ENCODE assay signal across 20 mouse cellular contexts in the genomic region with DNA sequence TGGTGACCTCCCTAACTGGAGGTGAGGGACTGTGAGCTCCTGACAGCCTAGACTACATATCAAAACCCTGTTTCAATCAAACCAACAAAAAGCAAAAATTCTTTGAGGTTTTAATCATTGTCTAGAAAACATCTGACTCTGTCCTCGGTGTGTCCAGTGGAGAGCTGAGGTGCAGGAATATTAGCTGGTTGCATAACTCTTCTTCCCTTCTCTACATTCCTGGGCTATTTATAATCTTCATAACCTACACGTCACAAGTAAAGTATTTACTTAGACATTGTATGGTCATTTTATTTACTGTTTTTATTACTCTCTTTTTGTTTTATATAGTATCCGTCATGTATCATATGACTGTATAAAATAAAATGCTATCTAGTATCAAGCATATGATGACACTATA. TPM values are rescaled to one million over a fixed set of nuclear protein-coding genes. Genes with fewer than 3 reads are reported as not detected.
A peak's percentile ranks its signal among the peaks of the same experiment; 100 is the strongest.
DNase-seq lines count a peak whose midpoint lies in the region; ATAC-seq and TF ChIP-seq lines count a peak whose summit lies in the region.
"Had no signal": no experiment of that assay in that cellular context is flagged by ENCODE, and none has a peak within 500 bp of the region (broad histone marks: within the 10 kb centered on the region; RNA-seq: fewer than 3 reads in every experiment).

No protein-coding gene starts in this region.

- no peak overlapping the region; the same call in 1 of the 2 replicates for H3K4me3 ChIP-seq in gastrocnemius, adult 2 months
- peak overlapping the region; percentile 22; the same call in 1 of the 2 replicates for H3K4me3 ChIP-seq in heart, embryonic 16.5 days (ENCODE audit: low read length)
- no peak overlapping the region for H3K4me3 ChIP-seq in lung, embryonic 15.5 days
- H3K4me3 ChIP-seq in myocyte = no peak overlapping the region
- H3K4me3 ChIP-seq: embryonic facial prominence, embryonic 12.5 days; hindbrain, embryonic 13.5 days; limb, embryonic 15.5 days; liver, embryonic 15.5 days; stomach, embryonic 15.5 days had no signal

- no peaks in the 10 kb centered on the region for H3K9me3 ChIP-seq in heart, embryonic 16.5 days (replicated peaks; ENCODE audit: control insufficient read depth, low read length)
- no peaks in the 10 kb centered on the region for H3K9me3 ChIP-seq in lung, embryonic 15.5 days
- H3K9me3 ChIP-seq: embryonic facial prominence, embryonic 12.5 days; hindbrain, embryonic 13.5 days; limb, embryonic 15.5 days; liver, embryonic 15.5 days; stomach, embryonic 15.5 days had no signal

- DNase-seq in gastrocnemius, adult 2 months = no peak
- no peak for DNase-seq in gastrocnemius, postnatal 10 days
- DNase-seq in heart, adult 8-10 months (ENCODE audit: low spot score) = no peak
- no peak for DNase-seq in lung, postnatal 25 days (ENCODE audit: low spot score)
- DNase-seq in layer of hippocampus, adult 18-20 months (ENCODE audit: low spot score in 2 of 2) = no peak
- DNase-seq: cerebellum, adult 9-10 months; retina, postnatal 1 day had no signal

- H3ac ChIP-seq in myocyte (ENCODE audit: control insufficient read depth, insufficient read length) = no peak overlapping the region

- peaks cover 25% of the 10 kb centered on the region for H3K4me1 ChIP-seq in heart, embryonic 16.5 days (ENCODE audit: control insufficient read depth, insufficient read depth, low read length)
- H3K4me1 ChIP-seq in lung, embryonic 15.5 days = peaks cover 22% of the 10 kb centered on the region
- H3K4me1 ChIP-seq: embryonic facial prominence, embryonic 12.5 days; hindbrain, embryonic 13.5 days; stomach, embryonic 15.5 days had no signal

- H3K4me2 ChIP-seq in heart, embryonic 16.5 days (ENCODE audit: low read depth, low read length) = peak overlapping the region; percentile 60
- no peak overlapping the region for H3K4me2 ChIP-seq in lung, embryonic 15.5 days
- H3K4me2 ChIP-seq in myocyte (ENCODE audit: low read depth) = peak overlapping the region; percentile 43
- H3K4me2 ChIP-seq: embryonic facial prominence, embryonic 12.5 days; hindbrain, embryonic 13.5 days; limb, embryonic 15.5 days; liver, embryonic 15.5 days; midbrain, embryonic 11.5 days; stomach, embryonic 15.5 days had no signal

- WGBS in heart, embryonic 16.5 days = 43% methylated on average over 3 of the region's 3 CpGs
- 58% methylated on average over 3 of the region's 3 CpGs for WGBS in lung, embryonic 15.5 days

- H3K36me3 ChIP-seq in heart, embryonic 16.5 days (ENCODE audit: control insufficient read depth, insufficient read depth) = peaks cover 6% of the 10 kb centered on the region
- no peaks in the 10 kb centered on the region for H3K36me3 ChIP-seq in lung, embryonic 15.5 days
- no peaks in the 10 kb centered on the region for H3K36me3 ChIP-seq in myocyte (ENCODE audit: control insufficient read depth, insufficient read depth)
- H3K36me3 ChIP-seq: liver, embryonic 15.5 days; stomach, embryonic 15.5 days had no signal

- H3K27ac ChIP-seq in gastrocnemius, adult 2 months = peak overlapping the region; percentile 88
- peak overlapping the region; percentile 94 for H3K27ac ChIP-seq in heart, embryonic 16.5 days (ENCODE audit: low read length)
- H3K27ac ChIP-seq in lung, embryonic 15.5 days = peak overlapping the region; percentile 84; the same call in 1 of the 2 replicates
- H3K27ac ChIP-seq: embryonic facial prominence, embryonic 12.5 days; hindbrain, embryonic 13.5 days; liver, embryonic 15.5 days had no signal

- ATAC-seq in heart, embryonic 16.5 days (replicated peaks; ENCODE audit: extremely low read depth, insufficient read depth, low FRiP score) = peak; percentile 68; the same call in 1 of the 2 replicates
- ATAC-seq in lung, embryonic 15.5 days (ENCODE audit: borderline replicate concordance, extremely low read depth, low FRiP score, low TSS enrichment) = no peak
- ATAC-seq: inflammation-experienced regulatory T-cells, adult 6 months had no signal

- intact Hi-C loops in gastrocnemius, adult 2 months (cut with DNase I) = no loop called here

- H3K9ac ChIP-seq in heart, embryonic 16.5 days (ENCODE audit: low read length) = peak overlapping the region; percentile 55
- H3K9ac ChIP-seq in lung, embryonic 15.5 days = no peak overlapping the region
- H3K9ac ChIP-seq: embryonic facial prominence, embryonic 12.5 days; hindbrain, embryonic 13.5 days; limb, embryonic 15.5 days; liver, embryonic 15.5 days; stomach, embryonic 15.5 days had no signal

- H3K79me2 ChIP-seq in myocyte (ENCODE audit: control insufficient read depth, insufficient read depth) = no peaks in the 10 kb centered on the region

- TF ChIP-seq POLR2A in myocyte (IDR thresholded peaks at IDR 0.05; ENCODE audit: insufficient read length, low read depth) = no peak

- no peak for TF ChIP-seq CTCF in gastrocnemius, adult 2 months (IDR thresholded peaks at IDR 0.05)

- H3K27me3 ChIP-seq in heart, embryonic 16.5 days (ENCODE audit: control insufficient read depth, insufficient read depth, low read length) = no peaks in the 10 kb centered on the region
- H3K27me3 ChIP-seq in lung, embryonic 15.5 days = no peaks in the 10 kb centered on the region
- no peaks in the 10 kb centered on the region for H3K27me3 ChIP-seq in myocyte (ENCODE audit: control insufficient read depth, insufficient read depth, insufficient read length)
- H3K27me3 ChIP-seq: embryonic facial prominence, embryonic 12.5 days; hindbrain, embryonic 13.5 days; limb, embryonic 15.5 days; liver, embryonic 15.5 days; stomach, embryonic 15.5 days had no signal

TF ChIP-seq in myocyte, 11 proteins besides CTCF, POLR2A, EP300 and RAD21:
- TF ChIP-seq CEBPB (IDR thresholded peaks at IDR 0.05; ENCODE audit: insufficient read depth, poor library complexity, severe bottlenecking) (peak; percentile 72), REST (IDR thresholded peaks at IDR 0.05; ENCODE audit: insufficient read depth, insufficient read length) (no peak)
TF ChIP-seq in myocyte: peak in this region for 1.

RNA-seq across cellular contexts. Expression of a gene that starts 31.3 kb away (rescaled TPM):
- total RNA-seq in gastrocnemius, adult 2 months (2021) = 1 to 10 TPM; 4.9 to 6.3 TPM
- total RNA-seq in gastrocnemius, postnatal 10 days (2021) = 1 to 10 TPM; 8.3 to 8.5 TPM
- polyA plus RNA-seq in heart, embryonic 16.5 days (2015; fragmentation: Nextera tagmentation; extraction: Ambion mirVana) = 3.8 and 4.5 TPM in 2 replicates
- 10 to 100 TPM; 11.3 to 26.0 (median 18.6) TPM for total RNA-seq in heart, adult 8-10 months (2022)
- 7.0 and 7.6 TPM in 2 replicates for polyA plus RNA-seq in lung, embryonic 15.5 days (2015; fragmentation: Nextera tagmentation; extraction: Ambion mirVana)
- polyA plus RNA-seq in myocyte (2012; fragmentation: generic; extraction: Trizol) = 2.6 TPM
- total RNA-seq in layer of hippocampus, adult 18-20 months (2021) = 10 to 100 TPM; 58.7 to 59.4 TPM

RNA-seq across cellular contexts. Expression of a gene that starts 46.8 kb away (rescaled TPM):
- 1,000 to 10,000 TPM; 2,377 to 3,782 TPM for total RNA-seq in gastrocnemius, adult 2 months (2021)
- 1,000 to 10,000 TPM; 1,648 to 1,795 TPM for total RNA-seq in gastrocnemius, postnatal 10 days (2021)
- polyA plus RNA-seq in heart, embryonic 16.5 days (2015; fragmentation: Nextera tagmentation; extraction: Ambion mirVana) = 12.0 and 14.9 TPM in 2 replicates
- total RNA-seq in heart, adult 8-10 months (2022) = 1 to 10 TPM; 1.1 to 1.6 (median 1.4) TPM
- polyA plus RNA-seq in lung, embryonic 15.5 days (2015; fragmentation: Nextera tagmentation; extraction: Ambion mirVana) = 0.37 and 0.82 TPM in 2 replicates
- 8.6 TPM for polyA plus RNA-seq in myocyte (2012; fragmentation: generic; extraction: Trizol)
- not detected for total RNA-seq in layer of hippocampus, adult 18-20 months (2021)
- total RNA-seq: granulocyte monocyte progenitor cell, adult 5-6 weeks; left cerebral cortex, postnatal 25 days had no signal
- polyA plus RNA-seq: cortical plate, adult 2 months; inflammation-experienced regulatory T-cells, adult 6 months had no signal

RNA-seq across cellular contexts. Expression of a gene that starts 58.6 kb away (rescaled TPM):
- 100 to 1,000 TPM; 142 to 187 TPM for total RNA-seq in gastrocnemius, adult 2 months (2021)
- total RNA-seq in gastrocnemius, postnatal 10 days (2021) = 100 to 1,000 TPM; 238 to 251 TPM
- polyA plus RNA-seq in heart, embryonic 16.5 days (2015; fragmentation: Nextera tagmentation; extraction: Ambion mirVana) = 172 and 183 TPM in 2 replicates
- total RNA-seq in heart, adult 8-10 months (2022) = 100 to 1,000 TPM; 120 to 148 (median 126) TPM
- 3.8 and 5.8 TPM in 2 replicates for polyA plus RNA-seq in lung, embryonic 15.5 days (2015; fragmentation: Nextera tagmentation; extraction: Ambion mirVana)
- 165 TPM for polyA plus RNA-seq in myocyte (2012; fragmentation: generic; extraction: Trizol)
- total RNA-seq in layer of hippocampus, adult 18-20 months (2021) = under 1 TPM; 0.12 to 0.13 TPM
- polyA plus RNA-seq: inflammation-experienced regulatory T-cells, adult 6 months had no signal

Comparison
In these comparisons a context has a peak if more than half of its experiments do, and no peak if none do; other contexts are left out.
1. RNA of a gene that starts 46.8 kb away (total RNA-seq): 2,377 to 3,782 TPM in gastrocnemius, adult 2 months and 1,648 to 1,795 TPM in gastrocnemius, postnatal 10 days; 1.1 to 1.6 TPM in heart, adult 8-10 months and not detected in layer of hippocampus, adult 18-20 months; every median in the first group is over 100 times any median in the second.
2. RNA of a gene that starts 58.6 kb away (total RNA-seq): 238 to 251 TPM in gastrocnemius, postnatal 10 days, 142 to 187 TPM in gastrocnemius, adult 2 months and 120 to 148 TPM in heart, adult 8-10 months; 0.12 to 0.13 TPM in layer of hippocampus, adult 18-20 months; every median in the first group is over 100 times any median in the second.
3. Peak in every context shown above with its lines, with median percentiles within 50 percentile points of each other: H3K27ac ChIP-seq.